Mouse (Mus musculus): ENCODE measurements around the gene Ppcdc.

The Ppcdc gene

DNA sequence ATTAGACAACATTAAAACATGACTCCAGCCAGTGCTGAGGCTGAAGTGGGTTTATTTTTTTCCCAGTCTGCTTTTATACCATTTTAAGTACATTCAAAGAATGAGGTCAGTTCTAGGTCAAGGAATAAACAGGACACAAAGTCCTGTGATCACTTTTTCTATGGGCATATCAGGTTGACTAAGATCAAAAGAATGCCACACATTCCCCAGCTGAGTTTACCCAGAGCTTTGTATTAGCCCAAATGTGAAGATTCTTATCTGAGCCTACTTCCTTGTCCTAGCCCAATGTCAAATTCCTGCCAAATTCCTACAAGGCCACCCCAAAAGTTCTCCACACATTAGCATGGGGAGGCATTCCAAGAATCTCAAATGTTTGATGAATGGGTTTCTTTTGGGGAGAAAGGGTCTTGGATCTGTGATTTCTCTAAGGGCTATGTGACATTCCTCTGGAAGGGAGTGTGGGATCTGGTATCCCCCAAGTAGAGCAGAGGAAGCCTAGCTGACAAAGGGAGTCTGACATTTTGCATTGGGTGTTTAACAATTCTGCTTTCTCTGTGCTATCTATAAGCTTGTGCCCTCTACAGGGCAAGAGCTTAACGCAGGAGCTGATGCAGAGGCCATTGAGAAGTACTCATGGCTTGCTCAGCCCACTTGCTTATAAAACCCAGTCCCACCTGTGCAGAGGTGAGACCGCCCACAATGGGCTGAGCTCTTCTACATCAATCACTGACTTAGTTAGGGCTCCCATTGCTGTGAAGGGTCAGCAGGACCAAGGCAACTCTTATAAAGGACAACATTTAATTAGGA is 85.3 kb downstream of the Ppcdc start:
- no peak for DNase-seq (ENCODE audit: low spot score in 2 of 2)

- DNase-seq (ENCODE audit: low spot score in 2 of 2) = no peak
These were observed 88.6 kb downstream of the Ppcdc start for GRCm38 (mm10) chr9:57351277-57351676.

GRCm38 (mm10) chr9:57345902-57346301 is 94.0 kb downstream of the Ppcdc start:
- DNase-seq (ENCODE audit: low spot score in 2 of 2) = no peak

- DNase-seq (ENCODE audit: low spot score in 2 of 2) = no peak
These were observed 96.2 kb downstream of the Ppcdc start for GRCm38 (mm10) chr9:57343752-57344151.

GRCm38 (mm10) chr9:57342906-57343474 is 96.9 kb downstream of the Ppcdc start:
- DNase-seq (ENCODE audit: low spot score in 2 of 2) = no peak

- DNase-seq (ENCODE audit: low spot score in 2 of 2) = no peak
These were observed 97.7 kb downstream of the Ppcdc start for GRCm38 (mm10) chr9:57342186-57342585.

DNA sequence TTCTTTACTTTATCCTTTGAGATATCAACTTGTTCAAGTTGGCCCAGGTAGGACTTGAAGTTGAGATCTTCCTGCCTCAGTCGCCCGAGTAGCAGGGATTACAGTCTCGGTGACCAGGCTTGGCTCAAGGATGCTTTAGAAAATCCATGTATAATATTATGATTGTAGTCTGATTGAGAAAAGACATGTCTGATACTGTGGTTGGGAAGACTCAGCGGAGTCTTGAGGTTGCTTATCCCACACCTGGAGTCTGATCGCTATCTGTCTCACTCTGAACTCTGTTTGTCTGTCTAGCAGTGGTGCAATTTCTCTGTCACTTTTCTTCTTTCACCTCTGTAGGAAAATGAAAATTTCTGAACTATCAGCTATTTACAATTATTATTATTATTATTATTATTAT is 99.6 kb downstream of the Ppcdc start:
- no peak for DNase-seq (ENCODE audit: low spot score in 2 of 2)

GRCm38 (mm10) chr9:57339577-57340210 is 100.2 kb downstream of the Ppcdc start:
- DNase-seq (ENCODE audit: low spot score in 2 of 2) = no peak

DNA sequence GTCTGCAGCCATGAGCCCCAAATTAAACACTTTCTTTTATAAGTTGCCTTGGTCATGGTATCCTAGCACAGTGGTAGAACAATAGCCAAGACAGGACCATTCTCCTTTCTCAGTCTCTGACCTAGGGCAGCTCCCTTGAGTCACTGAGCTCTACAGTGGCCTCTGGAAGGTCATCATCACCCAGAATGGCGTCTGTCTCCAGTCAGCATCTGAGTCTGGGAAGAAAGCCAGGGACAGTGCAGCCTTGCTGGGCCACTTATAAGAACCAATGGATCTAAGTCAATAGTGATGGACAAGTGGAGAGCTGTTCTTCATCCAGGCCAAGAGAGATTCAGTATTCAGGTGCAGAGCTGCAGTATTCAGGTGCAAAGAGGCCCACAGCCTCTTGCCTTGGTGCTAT is 101.2 kb downstream of the Ppcdc start:
- DNase-seq (ENCODE audit: low spot score in 2 of 2) = no peak

All from right cerebral cortex, postnatal 10 days (tissue).